Mouse (Mus musculus) olfactory bulb, adult 2 months (tissue): Measurements from ENCODE around the gene Ssu72. TPM values are rescaled to one million over a fixed set of nuclear protein-coding genes. Genes with fewer than 3 reads are reported as not detected.

Source experiments
- H3K27ac ChIP-seq: fragments of 200-500 bp; 2 replicates; pipeline ENCODE4 v1.5.1; 2012; ENCODE audit warnings: low read depth, low read length; ENCODE audit not compliant: insufficient read depth
- H3K4me1 ChIP-seq: fragments of 200-500 bp; 2 replicates; pipeline ENCODE4 v1.6.1; 2012; ENCODE audit warnings: low read length; ENCODE audit not compliant: control insufficient read depth, insufficient read depth
- H3K4me3 ChIP-seq: fragments of 200-500 bp; 2 replicates; pipeline ENCODE4 v1.5.1; 2012; ENCODE audit warnings: mild to moderate bottlenecking, low read depth, low read length, moderate library complexity; ENCODE audit not compliant: insufficient read depth
- CTCF ChIP-seq: fragments of 200-500 bp; IDR thresholded peaks from 2 replicates; pipeline ENCODE4 v1.5.1; 2012; ENCODE audit warnings: low read depth, mild to moderate bottlenecking, low read length, moderate library complexity; ENCODE audit not compliant: insufficient read depth
- POLR2A ChIP-seq: fragments of 200-500 bp; IDR thresholded peaks from 2 replicates; pipeline ENCODE4 v1.6.1; 2012; ENCODE audit warnings: mild to moderate bottlenecking, low read depth, low read length, moderate library complexity; ENCODE audit not compliant: insufficient read depth
- WGBS: fragments of 180-500 bp; shearing (Covaris S2); methylation state at CpG from one replicate; pipeline ENCODE4 v1.1.7; 2018; 5-methylcytosine and 5-hydroxymethylcytosine counted together
- polyA plus RNA-seq: library from polyadenylated mRNA; stranded (reverse); fragments of >200 nt; gene quantifications from 2 replicates; pipeline ENCODE4 v1.2.4, GENCODE M21; 2012; ENCODE audit warnings: low replicate concordance; ENCODE audit not compliant: missing spikeins, insufficient read depth, insufficient read length

The Ssu72 gene
- polyA plus RNA-seq, 1 experiment, result not detected

- WGBS, result under 1% methylated on average over 35 of the region's 35 CpGs
Measured at GRCm38 (mm10) chr4:155774280-155774754, 69.7 kb downstream of the Ssu72 start, which contains the start of gene Vwa1. Gene Vwa1, minus strand, starts transcription at chr4:155774698.

DNA sequence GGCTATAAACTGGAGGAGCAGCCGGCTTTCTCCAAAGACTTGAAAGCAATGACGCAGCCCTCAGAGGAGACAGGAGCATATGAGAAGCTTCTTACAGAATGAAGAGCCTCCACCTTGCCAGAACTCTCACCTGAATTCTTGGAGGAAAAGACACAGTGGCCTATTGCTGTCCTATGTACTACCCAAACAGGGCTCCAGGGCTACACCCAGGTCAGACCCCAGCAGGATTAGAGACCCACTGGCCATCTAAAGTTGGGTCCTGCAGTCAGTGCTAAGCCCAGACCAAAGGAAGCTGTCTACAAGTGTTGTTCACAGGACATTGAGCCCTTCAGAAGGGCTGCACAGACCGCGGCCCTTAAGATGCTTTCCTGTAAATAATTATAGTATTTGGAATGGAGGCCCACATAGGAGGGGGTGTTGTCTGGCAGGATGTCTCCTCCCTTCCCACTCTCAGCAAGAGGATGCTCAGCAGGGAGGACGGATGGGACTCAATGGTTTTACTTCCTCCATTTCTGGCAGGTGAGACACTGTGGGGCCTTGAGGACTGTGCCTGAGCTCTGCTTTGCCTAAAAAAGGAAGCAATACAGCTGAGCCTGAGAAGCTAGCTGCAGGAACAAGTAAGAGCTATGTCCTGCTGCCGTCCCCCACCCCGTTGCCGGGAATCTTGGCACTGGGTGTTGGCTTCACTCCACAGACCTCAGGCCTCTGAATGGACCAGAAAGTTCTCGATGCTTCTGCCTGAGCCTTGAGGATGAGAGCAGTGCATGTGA lies 70.6 kb downstream of the Ssu72 start:
- TF ChIP-seq POLR2A (no peak), CTCF (no peak)
- H3K4me1 ChIP-seq, result peaks cover 33% of the 10 kb centered on the region
- peak overlapping the region; percentile 45 for H3K4me3 ChIP-seq
- H3K27ac ChIP-seq, result peak overlapping the region; percentile 81
- 17% methylated on average over 9 of the region's 9 CpGs for WGBS

More at GRCm38 (mm10) chr4:155774280-155774754, 69.7 kb downstream of the Ssu72 start, which contains the start of gene Vwa1:
- Histone ChIP-seq H3K27ac (peak within 1 kb of the TSS; percentile 81), H3K4me1 (peaks cover 41% of the 10 kb centered on the region), H3K4me3 (peak within 1 kb of the TSS; percentile 45)
- TF ChIP-seq POLR2A, result peak; percentile 75
- no peak for TF ChIP-seq CTCF

- peaks cover 30% of the 10 kb centered on the region for H3K4me1 ChIP-seq
- H3K27ac ChIP-seq, result peak overlapping the region; percentile 81
- 84% methylated on average over 3 of the region's 3 CpGs for WGBS
- TF ChIP-seq POLR2A, result no peak
- no peak overlapping the region for H3K4me3 ChIP-seq
Measured at GRCm38 (mm10) chr4:155775855-155776254, 71.3 kb downstream of the Ssu72 start.

- WGBS, result 72% methylated on average over 2 of the region's 2 CpGs
- peaks cover 33% of the 10 kb centered on the region for H3K4me1 ChIP-seq
- TF ChIP-seq CTCF (no peak), POLR2A (0 out of 2 replicates have a peak, but pooled peaks have one; percentile 15)
- no peak overlapping the region for H3K4me3 ChIP-seq
- peak overlapping the region; percentile 11 for H3K27ac ChIP-seq
Measured at GRCm38 (mm10) chr4:155776704-155777335, 72.2 kb downstream of the Ssu72 start.

DNA sequence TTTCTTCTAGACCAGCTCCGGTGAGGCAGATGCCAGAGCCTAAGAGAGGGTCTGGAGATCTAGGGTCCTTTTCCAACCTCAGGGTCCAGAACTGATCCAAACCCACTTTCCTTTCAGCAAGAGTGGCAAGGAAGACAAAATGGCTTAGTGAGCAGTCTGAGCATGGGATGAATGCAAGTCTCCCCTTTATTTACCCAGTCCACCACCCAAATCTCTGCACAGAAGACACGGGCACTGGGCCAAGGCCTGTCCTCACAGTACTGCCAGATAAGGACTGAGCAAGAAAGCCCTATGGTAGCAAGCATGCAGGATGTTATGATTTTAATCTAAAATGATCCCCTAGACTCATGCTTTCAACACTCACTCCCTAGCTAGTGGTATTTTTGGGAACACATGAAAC lies 73.2 kb downstream of the Ssu72 start:
- Histone ChIP-seq H3K4me3 (no peak overlapping the region), H3K4me1 (peaks cover 33% of the 10 kb centered on the region), H3K27ac (peak overlapping the region; percentile 16)
- no peak for TF ChIP-seq POLR2A
- no peak for TF ChIP-seq CTCF
- 73% methylated on average over 2 of the region's 2 CpGs for WGBS

DNA sequence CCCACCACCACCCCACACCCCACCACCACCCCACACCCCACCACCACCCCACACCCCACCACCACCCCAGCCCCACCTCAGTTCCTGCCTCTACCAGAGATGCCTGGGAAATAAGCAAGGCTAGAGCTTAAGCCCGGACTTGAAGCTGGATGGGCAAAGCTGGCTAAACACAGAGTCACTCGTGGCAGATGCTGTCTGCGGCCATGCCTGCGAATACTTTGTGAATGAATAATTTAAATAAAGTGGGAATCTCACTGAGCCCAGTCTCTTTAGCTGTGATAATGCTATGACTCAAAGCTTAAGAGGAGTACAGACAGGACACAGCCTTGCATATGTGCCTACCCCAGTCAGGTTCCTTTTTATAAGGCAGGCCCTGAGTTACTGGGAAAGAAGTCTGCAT lies 74.9 kb downstream of the Ssu72 start:
- H3K4me3 ChIP-seq, result no peak overlapping the region
- WGBS, result 78% methylated on average over 4 of the region's 4 CpGs

GRCm38 (mm10) chr4:155780895-155781294 lies 76.3 kb downstream of the Ssu72 start:
- WGBS, result 31% methylated on average over 6 of the region's 6 CpGs
- no peak for TF ChIP-seq POLR2A
- TF ChIP-seq CTCF, result no peak
- H3K4me1 ChIP-seq, result peaks cover 21% of the 10 kb centered on the region
- no peak overlapping the region for H3K4me3 ChIP-seq
- H3K27ac ChIP-seq, result no peak overlapping the region

More for the DNA sequence above, 74.9 kb downstream of the Ssu72 start:
- no peak for TF ChIP-seq POLR2A
- H3K27ac ChIP-seq, result no peak overlapping the region
- peaks cover 30% of the 10 kb centered on the region for H3K4me1 ChIP-seq

Other genes starting within 250 kb of the Ssu72 start
- not detected in 2 replicates for gene Tmem52, start 235.7 kb upstream of the Ssu72 start, polyA plus RNA-seq
- gene Gnb1, start 213.4 kb upstream of the Ssu72 start, polyA plus RNA-seq, result 260 and 372 TPM in 2 replicates
- not detected in 2 replicates for gene Nadk, start 142.4 kb upstream of the Ssu72 start, polyA plus RNA-seq
- not detected in 2 replicates for gene Slc35e2, start 103.4 kb upstream of the Ssu72 start, polyA plus RNA-seq
- 145 TPM in 1 of 2 replicates, not detected in the other for gene Cdk11b, start 79.9 kb upstream of the Ssu72 start, polyA plus RNA-seq
- gene Gm10563, start 59.4 kb upstream of the Ssu72 start, polyA plus RNA-seq, result not detected in 2 replicates
- gene Mmp23, start 51.4 kb upstream of the Ssu72 start, polyA plus RNA-seq, result not detected in 2 replicates
- gene Mib2, start 35.6 kb upstream of the Ssu72 start, polyA plus RNA-seq, result not detected in 2 replicates
- gene Fndc10, start 10.5 kb upstream of the Ssu72 start, polyA plus RNA-seq, result not detected in 2 replicates
- not detected in 2 replicates for gene Tmem240, start 30.0 kb downstream of the Ssu72 start, polyA plus RNA-seq
- gene Atad3a, start 56.3 kb downstream of the Ssu72 start, polyA plus RNA-seq, result not detected in 2 replicates
- gene Vwa1, start 69.9 kb downstream of the Ssu72 start, polyA plus RNA-seq, result not detected in 2 replicates
- gene Tmem88b, start 81.1 kb downstream of the Ssu72 start, polyA plus RNA-seq, result not detected in 2 replicates
- not detected in 2 replicates for gene Ankrd65, start 85.6 kb downstream of the Ssu72 start, polyA plus RNA-seq
- not detected in 2 replicates for gene Mrpl20, start 98.1 kb downstream of the Ssu72 start, polyA plus RNA-seq
- 186 and 258 TPM in 2 replicates for gene Ccnl2, start 107.7 kb downstream of the Ssu72 start, polyA plus RNA-seq
- not detected in 2 replicates for gene Aurkaip1, start 126.5 kb downstream of the Ssu72 start, polyA plus RNA-seq
- gene Mxra8, start 134.9 kb downstream of the Ssu72 start, polyA plus RNA-seq, result not detected in 2 replicates
- gene Dvl1, start 142.6 kb downstream of the Ssu72 start, polyA plus RNA-seq, result not detected in 2 replicates
- not detected in 2 replicates for gene Tas1r3, start 158.6 kb downstream of the Ssu72 start, polyA plus RNA-seq
- gene Cptp, start 164.6 kb downstream of the Ssu72 start, polyA plus RNA-seq, result not detected in 2 replicates
- not detected in 2 replicates for gene Ints11, start 164.7 kb downstream of the Ssu72 start, polyA plus RNA-seq
- gene Pusl1, start 187.0 kb downstream of the Ssu72 start, polyA plus RNA-seq, result not detected in 2 replicates
- gene Acap3, start 187.0 kb downstream of the Ssu72 start, polyA plus RNA-seq, result not detected in 2 replicates
- gene Ube2j2, start 239.0 kb downstream of the Ssu72 start, polyA plus RNA-seq, result not detected in 2 replicates